In genomic region chr8:84738715-84739400, GRCm38 (mm10) we compare ENCODE assay signal across 11 mouse cellular contexts. TPM values are rescaled to one million over a fixed set of nuclear protein-coding genes. Genes with fewer than 3 reads are reported as not detected.
DNase-seq lines count a peak whose midpoint lies in the region; ATAC-seq and TF ChIP-seq lines count a peak whose summit lies in the region.
"Had no signal": no experiment of that assay in that cellular context is flagged by ENCODE, and none has a peak within 500 bp of the region (broad histone marks: within the 10 kb centered on the region; RNA-seq: fewer than 3 reads in every experiment).

No protein-coding gene starts in this region.

- 59% methylated on average over 10 of the region's 10 CpGs for WGBS in heart, embryonic 11.5 days (ENCODE audit: insufficient replicate concordance)
- WGBS in midbrain, embryonic 12.5 days = 33% methylated on average over 10 of the region's 10 CpGs
- 46% methylated on average over 10 of the region's 10 CpGs for WGBS in midbrain, postnatal 0 days
- WGBS in hindbrain, embryonic 16.5 days = 42% methylated on average over 10 of the region's 10 CpGs
- 65% methylated on average over 10 of the region's 10 CpGs for WGBS in stomach, embryonic 16.5 days

- H3K9me3 ChIP-seq in heart, embryonic 11.5 days (replicated peaks; ENCODE audit: control insufficient read depth, low read length) = no peaks in the 10 kb centered on the region
- no peaks in the 10 kb centered on the region for H3K9me3 ChIP-seq in midbrain, embryonic 12.5 days
- H3K9me3 ChIP-seq in midbrain, postnatal 0 days (ENCODE audit: low read length) = no peaks in the 10 kb centered on the region
- no peaks in the 10 kb centered on the region for H3K9me3 ChIP-seq in hindbrain, embryonic 16.5 days (ENCODE audit: control insufficient read depth, low read length)
- H3K9me3 ChIP-seq in stomach, embryonic 16.5 days (replicated peaks; ENCODE audit: control insufficient read depth, low read length) = no peaks in the 10 kb centered on the region

- intact Hi-C loops in heart, postnatal 10 days (cut with DNase I) = no loop called here

- no peak for ATAC-seq in heart, embryonic 11.5 days (replicated peaks; ENCODE audit: insufficient number of reproducible peaks, low FRiP score, low TSS enrichment)
- ATAC-seq in midbrain, embryonic 12.5 days (ENCODE audit: low FRiP score, low read depth) = no peak
- ATAC-seq in midbrain, postnatal 0 days (ENCODE audit: low FRiP score) = no peak
- ATAC-seq in hindbrain, embryonic 16.5 days = no peak
- no peak for ATAC-seq in stomach, embryonic 16.5 days (ENCODE audit: insufficient read depth, low FRiP score)

- TF ChIP-seq CTCF in midbrain, postnatal 0 days (IDR thresholded peaks at IDR 0.05) = no peak

- H3K4me2 ChIP-seq in heart, embryonic 11.5 days = no peak overlapping the region; the same call in 1 of the 2 replicates
- no peak overlapping the region for H3K4me2 ChIP-seq in midbrain, embryonic 12.5 days (replicated peaks)
- no peak overlapping the region for H3K4me2 ChIP-seq in midbrain, postnatal 0 days (ENCODE audit: low read depth, low read length, poor library complexity, severe bottlenecking)
- no peak overlapping the region for H3K4me2 ChIP-seq in hindbrain, embryonic 16.5 days (ENCODE audit: low read length)
- H3K4me2 ChIP-seq in stomach, embryonic 16.5 days (ENCODE audit: low read depth, low read length) = no peak overlapping the region

- peaks cover 60% of the 10 kb centered on the region for H3K4me1 ChIP-seq in heart, embryonic 11.5 days (ENCODE audit: control insufficient read depth, insufficient read depth, low read length)
- peaks cover 72% of the 10 kb centered on the region for H3K4me1 ChIP-seq in midbrain, embryonic 12.5 days
- H3K4me1 ChIP-seq in midbrain, postnatal 0 days (ENCODE audit: insufficient read depth, low read length) = no peaks in the 10 kb centered on the region
- peaks cover 73% of the 10 kb centered on the region for H3K4me1 ChIP-seq in hindbrain, embryonic 16.5 days (ENCODE audit: control insufficient read depth, insufficient read depth, low read depth, low read length)
- H3K4me1 ChIP-seq in stomach, embryonic 16.5 days (ENCODE audit: control insufficient read depth, insufficient read depth, low read length) = peaks cover 60% of the 10 kb centered on the region

- no peaks in the 10 kb centered on the region for H3K36me3 ChIP-seq in heart, embryonic 11.5 days (ENCODE audit: control insufficient read depth, insufficient read depth, low read length)
- no peaks in the 10 kb centered on the region for H3K36me3 ChIP-seq in midbrain, embryonic 12.5 days
- no peaks in the 10 kb centered on the region for H3K36me3 ChIP-seq in midbrain, postnatal 0 days (ENCODE audit: insufficient read depth, low read length)
- H3K36me3 ChIP-seq in hindbrain, embryonic 16.5 days (ENCODE audit: control insufficient read depth, insufficient read depth, low read length) = no peaks in the 10 kb centered on the region
- H3K36me3 ChIP-seq in stomach, embryonic 16.5 days (ENCODE audit: control insufficient read depth, insufficient read depth, low read length) = no peaks in the 10 kb centered on the region

- DNase-seq in heart, postnatal 10 days = no peak
- no peak for DNase-seq in midbrain, postnatal 0 days (ENCODE audit: low spot score)
- no peak for DNase-seq in cerebellum, postnatal 14 days
- no peak for DNase-seq in adrenal gland, adult 18-20 months (ENCODE audit: low spot score in 2 of 2)
- DNase-seq: kidney, adult 2 months; thymus, postnatal 14 days had no signal

- no peak overlapping the region for H3K4me3 ChIP-seq in heart, embryonic 11.5 days (ENCODE audit: low read depth, low read length)
- H3K4me3 ChIP-seq in midbrain, embryonic 12.5 days = no peak overlapping the region
- H3K4me3 ChIP-seq in midbrain, postnatal 0 days (ENCODE audit: low read depth, low read length) = no peak overlapping the region
- no peak overlapping the region for H3K4me3 ChIP-seq in hindbrain, embryonic 16.5 days (ENCODE audit: low read length)
- no peak overlapping the region for H3K4me3 ChIP-seq in stomach, embryonic 16.5 days (replicated peaks; ENCODE audit: low read length)

- peak overlapping the region; percentile 3 for H3K27ac ChIP-seq in heart, embryonic 11.5 days (ENCODE audit: low read depth, low read length)
- no peak overlapping the region for H3K27ac ChIP-seq in midbrain, embryonic 12.5 days (replicated peaks)
- H3K27ac ChIP-seq in midbrain, postnatal 0 days (ENCODE audit: low read depth, low read length) = no peak overlapping the region
- H3K27ac ChIP-seq in hindbrain, embryonic 16.5 days (ENCODE audit: low read depth, low read length) = peak overlapping the region; percentile 29; the same call in 1 of the 2 replicates
- 0 out of 2 replicates have a peak overlapping the region, but pooled peaks have one; percentile 12 for H3K27ac ChIP-seq in stomach, embryonic 16.5 days (ENCODE audit: low read length)

- no peak overlapping the region for H3K9ac ChIP-seq in heart, embryonic 11.5 days (ENCODE audit: low read depth, low read length)
- peak overlapping the region; percentile 39; the same call in 1 of the 2 replicates for H3K9ac ChIP-seq in midbrain, embryonic 12.5 days (replicated peaks)
- no peak overlapping the region for H3K9ac ChIP-seq in midbrain, postnatal 0 days (replicated peaks; ENCODE audit: low read length, poor library complexity, severe bottlenecking)
- H3K9ac ChIP-seq in hindbrain, embryonic 16.5 days (ENCODE audit: low read depth, low read length) = peak overlapping the region; percentile 51; the same call in 1 of the 2 replicates
- peak overlapping the region; percentile 13; the same call in 1 of the 2 replicates for H3K9ac ChIP-seq in stomach, embryonic 16.5 days (ENCODE audit: low read length)

- H3K27me3 ChIP-seq in heart, embryonic 11.5 days (ENCODE audit: control insufficient read depth, insufficient read depth, low read length) = peaks cover 43% of the 10 kb centered on the region
- H3K27me3 ChIP-seq in midbrain, embryonic 12.5 days = peaks cover 100% of the 10 kb centered on the region
- H3K27me3 ChIP-seq in midbrain, postnatal 0 days (ENCODE audit: insufficient read depth, low read length) = peaks cover 25% of the 10 kb centered on the region
- H3K27me3 ChIP-seq in hindbrain, embryonic 16.5 days (replicated peaks; ENCODE audit: control insufficient read depth, insufficient read depth, low read length) = peaks cover 27% of the 10 kb centered on the region
- H3K27me3 ChIP-seq in stomach, embryonic 16.5 days (ENCODE audit: control insufficient read depth, insufficient read depth, low read length) = no peaks in the 10 kb centered on the region

RNA-seq across cellular contexts. Expression of gene G430095P16Rik, which starts 16.1 kb away (rescaled TPM):
- 3.4 and 5.4 TPM in 2 replicates for polyA plus RNA-seq in heart, embryonic 11.5 days (2014; fragmentation: Nextera tagmentation; extraction: Ambion mirVana)
- under 1 TPM; 0.50 to 0.89 TPM for total RNA-seq in heart, postnatal 10 days (2021)
- 2.0 and 2.4 TPM in 2 replicates for polyA plus RNA-seq in midbrain, embryonic 12.5 days (2016; fragmentation: Nextera tagmentation; extraction: Ambion mirVana)
- total RNA-seq in midbrain, postnatal 0 days (2014; rRNA removed) = not detected in 2 replicates
- 0.39 and 0.71 TPM in 2 replicates for polyA plus RNA-seq in midbrain, postnatal 0 days (2015; fragmentation: Nextera tagmentation; extraction: Ambion mirVana)
- polyA plus RNA-seq in hindbrain, embryonic 16.5 days (2015; fragmentation: Nextera tagmentation; extraction: Ambion mirVana) = 0.82 and 0.89 TPM in 2 replicates
- polyA plus RNA-seq in stomach, embryonic 16.5 days (2015; fragmentation: Nextera tagmentation; extraction: Ambion mirVana) = 3.2 and 4.1 TPM in 2 replicates
- under 1 TPM; 0.45 to 0.76 TPM for total RNA-seq in adrenal gland, adult 18-20 months (2021)
- total RNA-seq: left cerebral cortex, postnatal 36 days had no signal

RNA-seq across cellular contexts. Expression of gene Lyl1, which starts 37.6 kb away (rescaled TPM):
- polyA plus RNA-seq in heart, embryonic 11.5 days (2014; fragmentation: Nextera tagmentation; extraction: Ambion mirVana) = 19.5 and 22.9 TPM in 2 replicates
- total RNA-seq in heart, postnatal 10 days (2021) = 1 to 10 TPM; 8.4 to 9.1 TPM
- 3.5 and 5.6 TPM in 2 replicates for polyA plus RNA-seq in midbrain, embryonic 12.5 days (2016; fragmentation: Nextera tagmentation; extraction: Ambion mirVana)
- 4.6 and 4.8 TPM in 2 replicates for total RNA-seq in midbrain, postnatal 0 days (2014; rRNA removed)
- polyA plus RNA-seq in midbrain, postnatal 0 days (2015; fragmentation: Nextera tagmentation; extraction: Ambion mirVana) = 2.0 and 2.8 TPM in 2 replicates
- 2.6 and 3.2 TPM in 2 replicates for polyA plus RNA-seq in hindbrain, embryonic 16.5 days (2015; fragmentation: Nextera tagmentation; extraction: Ambion mirVana)
- polyA plus RNA-seq in stomach, embryonic 16.5 days (2015; fragmentation: Nextera tagmentation; extraction: Ambion mirVana) = 6.0 and 8.3 TPM in 2 replicates
- 1 to 10 TPM; 2.7 to 2.8 TPM for total RNA-seq in adrenal gland, adult 18-20 months (2021)

RNA-seq across cellular contexts. Expression of gene Nacc1, which starts 51.2 kb away (rescaled TPM):
- 19.1 and 19.6 TPM in 2 replicates for polyA plus RNA-seq in heart, embryonic 11.5 days (2014; fragmentation: Nextera tagmentation; extraction: Ambion mirVana)
- 10 to 100 TPM; 50.2 TPM for total RNA-seq in heart, postnatal 10 days (2021)
- 20.8 and 25.0 TPM in 2 replicates for polyA plus RNA-seq in midbrain, embryonic 12.5 days (2016; fragmentation: Nextera tagmentation; extraction: Ambion mirVana)
- total RNA-seq in midbrain, postnatal 0 days (2014; rRNA removed) = 87.2 and 102 TPM in 2 replicates
- 13.7 and 13.8 TPM in 2 replicates for polyA plus RNA-seq in midbrain, postnatal 0 days (2015; fragmentation: Nextera tagmentation; extraction: Ambion mirVana)
- 12.4 and 15.5 TPM in 2 replicates for polyA plus RNA-seq in hindbrain, embryonic 16.5 days (2015; fragmentation: Nextera tagmentation; extraction: Ambion mirVana)
- polyA plus RNA-seq in stomach, embryonic 16.5 days (2015; fragmentation: Nextera tagmentation; extraction: Ambion mirVana) = 14.4 and 14.5 TPM in 2 replicates
- 10 to 100 TPM; 71.3 to 77.8 TPM for total RNA-seq in adrenal gland, adult 18-20 months (2021)

RNA-seq across cellular contexts. Expression of gene Trmt1, which starts 52.8 kb away (rescaled TPM):
- polyA plus RNA-seq in heart, embryonic 11.5 days (2014; fragmentation: Nextera tagmentation; extraction: Ambion mirVana) = 49.7 and 51.6 TPM in 2 replicates
- total RNA-seq in heart, postnatal 10 days (2021) = 10 to 100 TPM; 40.3 to 40.6 TPM
- polyA plus RNA-seq in midbrain, embryonic 12.5 days (2016; fragmentation: Nextera tagmentation; extraction: Ambion mirVana) = 53.6 and 58.8 TPM in 2 replicates
- total RNA-seq in midbrain, postnatal 0 days (2014; rRNA removed) = 88.5 and 99.5 TPM in 2 replicates
- 74.2 and 75.0 TPM in 2 replicates for polyA plus RNA-seq in midbrain, postnatal 0 days (2015; fragmentation: Nextera tagmentation; extraction: Ambion mirVana)
- polyA plus RNA-seq in hindbrain, embryonic 16.5 days (2015; fragmentation: Nextera tagmentation; extraction: Ambion mirVana) = 66.8 and 71.2 TPM in 2 replicates
- polyA plus RNA-seq in stomach, embryonic 16.5 days (2015; fragmentation: Nextera tagmentation; extraction: Ambion mirVana) = 53.7 and 54.1 TPM in 2 replicates
- total RNA-seq in adrenal gland, adult 18-20 months (2021) = 10 to 100 TPM; 66.3 to 79.0 TPM

Comparison
In these comparisons a context has a peak if more than half of its experiments do, and no peak if none do; other contexts are left out.
1. H3K9ac ChIP-seq: peak in midbrain, embryonic 12.5 days (single experiment), hindbrain, embryonic 16.5 days (single experiment) and stomach, embryonic 16.5 days (single experiment); none in heart, embryonic 11.5 days (single experiment) and midbrain, postnatal 0 days (single experiment).
2. H3K27ac ChIP-seq: peak in heart, embryonic 11.5 days (single experiment), hindbrain, embryonic 16.5 days (single experiment) and stomach, embryonic 16.5 days (single experiment); none in midbrain, embryonic 12.5 days (single experiment) and midbrain, postnatal 0 days (single experiment).